Mouse (Mus musculus) ES-E14 (cell line): ENCODE results near the gene Acaa1a. TPM values are rescaled to one million over a fixed set of nuclear protein-coding genes. Genes with fewer than 3 reads are reported as not detected.

Experiments
- DNase-seq: peaks from one replicate; pipeline ENCODE4 v3.0.0-alpha.2; 2013; ENCODE audit warnings: low read depth, low spot score
- H3K27ac ChIP-seq: 2 replicates; pipeline ENCODE4 v1.5.1; 2012; ENCODE audit warnings: low read depth, mild to moderate bottlenecking, low read length, moderate library complexity, mixed read lengths; ENCODE audit not compliant: poor library complexity, insufficient read depth, severe bottlenecking
- H3K36me3 ChIP-seq: 2 replicates; pipeline ENCODE4 v1.6.1; 2012; ENCODE audit warnings: mild to moderate bottlenecking, low read length, moderate library complexity, mixed read lengths; ENCODE audit not compliant: control insufficient read depth, poor library complexity, insufficient read depth, severe bottlenecking
- H3K4me1 ChIP-seq, 2 experiments: fragments of 150-350 bp in 1 of 2; sonication (generic) in 1 of 2; 2 replicates each; pipeline ENCODE4 v1.6.1; 2012; ENCODE audit warnings: low read length in 2 of 2, mild to moderate bottlenecking in 1 of 2, mixed read lengths in 1 of 2; ENCODE audit not compliant: control insufficient read depth in 2 of 2, insufficient read depth in 2 of 2, poor library complexity in 1 of 2
- H3K4me3 ChIP-seq, 2 experiments: fragments of 150-350 bp in 1 of 2; sonication (generic) in 1 of 2; 2 replicates each; pipeline ENCODE4 v1.5.1; 2012; ENCODE audit warnings: low read length in 2 of 2, low read depth in 1 of 2, mild to moderate bottlenecking in 1 of 2, mixed read lengths in 1 of 2; ENCODE audit not compliant: insufficient read depth in 1 of 2, poor library complexity in 1 of 2, severe bottlenecking in 1 of 2
- H3K9ac ChIP-seq: 2 replicates; pipeline ENCODE4 v1.6.1; 2012; ENCODE audit warnings: low read depth, mild to moderate bottlenecking, low read length, mixed read lengths; ENCODE audit not compliant: poor library complexity, insufficient read depth, severe bottlenecking
- H3K9me3 ChIP-seq: fragments of 150-350 bp; sonication (generic); 2 replicates; pipeline ENCODE4 v1.6.1; 2012; ENCODE audit warnings: low read depth, mild to moderate bottlenecking, low read length; ENCODE audit not compliant: control insufficient read depth, insufficient read depth
- CHD2 ChIP-seq: IDR thresholded peaks from 2 replicates; pipeline ENCODE4 v1.6.1; 2014; ENCODE audit warnings: mild to moderate bottlenecking, low read depth, low read length, inconsistent platforms
- HCFC1 ChIP-seq: IDR thresholded peaks from 2 replicates; pipeline ENCODE4 v1.6.1; 2012; ENCODE audit warnings: low read length, inconsistent platforms, borderline replicate concordance; ENCODE audit not compliant: insufficient read depth
- MAFK ChIP-seq: IDR thresholded peaks from 2 replicates; pipeline ENCODE4 v1.6.1; 2014; ENCODE audit warnings: mild to moderate bottlenecking, low read depth, low read length, inconsistent platforms; ENCODE audit not compliant: insufficient read depth
- ZC3H11A ChIP-seq: IDR thresholded peaks from 2 replicates; pipeline ENCODE4 v1.6.1; 2012; ENCODE audit warnings: low read depth, mild to moderate bottlenecking, inconsistent platforms, low read length, borderline replicate concordance
- ZNF384 ChIP-seq: IDR thresholded peaks from 2 replicates; pipeline ENCODE4 v1.6.1; 2012; ENCODE audit warnings: low read depth, low read length, inconsistent platforms
- in situ Hi-C, 2 experiments: fragments of 600-800 bp; cut with MboI; formaldehyde crosslinking; loops; one replicate each; pipeline ENCODE4 v1.15.1; 2025; ENCODE audit warnings: low sequenced_read_pairs in 2 of 2, inconsistent platforms in 1 of 2; ENCODE audit not compliant: unreplicated experiment in 2 of 2
- total RNA-seq: library from RNA; depleted of rRNA; stranded (reverse); fragments of 300-350 nt; gene quantifications from 2 replicates; pipeline ENCODE4 v1.2.3, GENCODE M21; 2012

The Acaa1a gene
- total RNA-seq, 1 experiment: 54.9 TPM

- Histone ChIP-seq H3K4me3 (no peak overlapping the region), H3K9ac (no peak overlapping the region), H3K4me1 (peaks cover 0 to 13% of the 10 kb centered on the region in 2 experiments; a peak in 2 of 4 replicates), H3K9me3 (no peaks in the 10 kb centered on the region), H3K27ac (no peak overlapping the region), H3K36me3 (peaks cover 11% of the 10 kb centered on the region)
- no peak for DNase-seq
- no peak for TF ChIP-seq HCFC1
- TF ChIP-seq CHD2: no peak
- TF ChIP-seq ZNF384: no peak
- no peak for TF ChIP-seq MAFK
- no peak for TF ChIP-seq ZC3H11A
- in situ Hi-C loops: no loop called here
Measured at GRCm38 (mm10) chr9:119375556-119375955, 36.1 kb downstream of the Acaa1a start.

GRCm38 (mm10) chr9:119378231-119378630, 38.8 kb downstream of the Acaa1a start:
- Histone ChIP-seq H3K27ac (no peak overlapping the region), H3K9ac (no peak overlapping the region), H3K4me3 (no peak overlapping the region), H3K36me3 (peaks cover 17% of the 10 kb centered on the region), H3K9me3 (no peaks in the 10 kb centered on the region), H3K4me1 (peaks cover 0 to 13% of the 10 kb centered on the region in 2 experiments; a peak in 2 of 4 replicates)
- TF ChIP-seq MAFK (no peak), ZNF384 (no peak), CHD2 (no peak), ZC3H11A (no peak), HCFC1 (no peak)
- DNase-seq: no peak
- in situ Hi-C loops: no loop called here

GRCm38 (mm10) chr9:119382603-119383002, 43.1 kb downstream of the Acaa1a start:
- H3K27ac ChIP-seq: no peak overlapping the region
- H3K9me3 ChIP-seq: no peaks in the 10 kb centered on the region
- TF ChIP-seq ZNF384 (no peak), ZC3H11A (no peak), HCFC1 (no peak), MAFK (no peak), CHD2 (no peak)
- no peak overlapping the region for H3K4me3 ChIP-seq
- no peak overlapping the region for H3K9ac ChIP-seq
- H3K36me3 ChIP-seq: peaks cover 15% of the 10 kb centered on the region
- H3K4me1 ChIP-seq: no peaks in the 10 kb centered on the region
- in situ Hi-C loops: no loop called here
- DNase-seq: no peak

- peaks cover 7% of the 10 kb centered on the region for H3K36me3 ChIP-seq
- H3K9ac ChIP-seq: no peak overlapping the region
- H3K9me3 ChIP-seq: no peaks in the 10 kb centered on the region
- DNase-seq: peak; percentile 73
- H3K27ac ChIP-seq: no peak overlapping the region
- H3K4me3 ChIP-seq: no peak overlapping the region
- H3K4me1 ChIP-seq: peaks cover 0 to 6% of the 10 kb centered on the region in 2 experiments; a peak in 1 of 4 replicates
- in situ Hi-C loops: no loop called here
- no peak for TF ChIP-seq ZNF384
- TF ChIP-seq ZC3H11A: no peak
- TF ChIP-seq CHD2: no peak
- no peak for TF ChIP-seq MAFK
- TF ChIP-seq HCFC1: no peak
Measured at GRCm38 (mm10) chr9:119388956-119389355, 49.5 kb downstream of the Acaa1a start.

GRCm38 (mm10) chr9:119390214-119390613, 50.7 kb downstream of the Acaa1a start:
- Histone ChIP-seq H3K36me3 (peaks cover 7% of the 10 kb centered on the region), H3K4me3 (no peak overlapping the region), H3K9ac (no peak overlapping the region), H3K4me1 (peaks cover 0 to 6% of the 10 kb centered on the region in 2 experiments; a peak in 1 of 4 replicates), H3K9me3 (no peaks in the 10 kb centered on the region), H3K27ac (no peak overlapping the region)
- no peak for DNase-seq
- no peak for TF ChIP-seq MAFK
- no peak for TF ChIP-seq ZNF384
- no peak for TF ChIP-seq ZC3H11A
- TF ChIP-seq HCFC1: no peak
- TF ChIP-seq CHD2: no peak
- in situ Hi-C loops: no loop called here
